Mouse (Mus musculus) frontal cortex, adult (tissue): ENCODE measurements around the gene Srp68.

Experiments
- ATAC-seq: cut with Nextera tagmentation; 2 replicates; pipeline ENCODE4 v1.9.2; 2017; ENCODE audit warnings: mild to moderate bottlenecking, moderate library complexity, mixed read lengths; ENCODE audit not compliant: low TSS enrichment

Gene Srp68

GRCm38 (mm10) chr11:116209257-116209656, 64.8 kb downstream of the Srp68 start:
- no peak for ATAC-seq

DNA sequence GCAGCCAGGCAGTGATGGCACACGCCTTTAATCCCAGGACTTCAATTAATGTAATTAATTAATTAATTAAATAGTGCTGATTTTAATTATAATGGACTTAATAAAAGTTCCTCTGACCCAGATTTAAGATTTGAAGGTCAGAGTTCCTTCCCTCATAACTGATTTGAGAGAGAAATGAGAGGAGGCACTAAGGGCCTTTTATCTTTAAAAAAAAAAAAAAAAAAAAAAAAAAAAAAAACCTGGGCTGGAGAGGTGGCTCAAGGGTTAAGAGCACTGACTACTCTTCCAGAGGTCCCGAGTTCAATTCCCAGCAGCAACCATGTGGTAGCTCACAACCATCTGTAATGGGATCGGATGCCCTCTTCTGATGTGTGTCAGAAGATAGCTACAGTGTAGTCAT, 65.4 kb downstream of the Srp68 start:
- no peak for ATAC-seq

DNA sequence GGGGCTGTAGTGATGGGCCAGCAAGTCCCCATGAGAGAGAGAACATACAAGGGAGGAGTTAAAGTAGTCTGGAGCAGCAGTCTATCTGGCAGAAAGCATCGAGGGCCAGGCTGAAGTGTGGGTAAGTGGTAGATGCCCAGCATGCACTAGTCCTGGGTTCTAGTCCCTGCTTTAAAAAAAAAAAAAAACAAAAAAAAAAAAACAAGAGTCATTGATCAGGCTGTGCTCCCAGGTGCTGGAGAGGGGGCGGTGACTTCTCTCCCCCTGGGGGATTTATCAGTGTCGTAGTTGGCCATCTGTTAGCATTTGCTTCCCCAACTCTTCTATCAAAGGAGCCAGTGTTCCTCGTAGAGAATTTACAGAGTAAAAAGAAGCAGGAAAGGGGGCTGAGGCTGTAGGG, 67.3 kb downstream of the Srp68 start:
- no peak for ATAC-seq

- ATAC-seq = no peak
These were observed 70.9 kb downstream of the Srp68 start for GRCm38 (mm10) chr11:116203150-116203549.

GRCm38 (mm10) chr11:116201151-116201550, 72.9 kb downstream of the Srp68 start:
- no peak for ATAC-seq

- ATAC-seq = peak; percentile 94
These were observed 75.1 kb downstream of the Srp68 start, which contains the start of the genes Ten1 and Acox1 for GRCm38 (mm10) chr11:116198639-116199531. TSS of gene Ten1 (plus strand) at chr11:116198855. TSS of gene Acox1 (minus strand) at chr11:116199045.

- peak; percentile 6; the same call in 1 of the 2 replicates for ATAC-seq
These were observed 75.9 kb downstream of the Srp68 start for GRCm38 (mm10) chr11:116198132-116198531.

DNA sequence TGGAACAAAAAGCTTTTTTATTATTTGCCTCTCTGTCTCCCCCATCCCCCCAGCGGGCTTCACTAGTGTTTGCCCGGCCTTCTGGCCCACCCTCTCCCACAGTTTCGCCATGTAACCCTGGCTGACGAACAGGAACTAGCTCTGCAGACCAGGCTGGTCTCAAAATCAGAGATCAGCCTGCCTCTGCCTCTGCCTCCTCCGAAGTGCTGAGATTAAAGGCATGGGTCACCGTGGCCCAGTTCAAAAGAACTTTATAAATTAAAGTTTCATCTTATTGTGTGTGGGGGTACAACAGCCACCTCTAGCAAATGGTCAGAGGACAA, 76.5 kb downstream of the Srp68 start:
- no peak for ATAC-seq

DNA sequence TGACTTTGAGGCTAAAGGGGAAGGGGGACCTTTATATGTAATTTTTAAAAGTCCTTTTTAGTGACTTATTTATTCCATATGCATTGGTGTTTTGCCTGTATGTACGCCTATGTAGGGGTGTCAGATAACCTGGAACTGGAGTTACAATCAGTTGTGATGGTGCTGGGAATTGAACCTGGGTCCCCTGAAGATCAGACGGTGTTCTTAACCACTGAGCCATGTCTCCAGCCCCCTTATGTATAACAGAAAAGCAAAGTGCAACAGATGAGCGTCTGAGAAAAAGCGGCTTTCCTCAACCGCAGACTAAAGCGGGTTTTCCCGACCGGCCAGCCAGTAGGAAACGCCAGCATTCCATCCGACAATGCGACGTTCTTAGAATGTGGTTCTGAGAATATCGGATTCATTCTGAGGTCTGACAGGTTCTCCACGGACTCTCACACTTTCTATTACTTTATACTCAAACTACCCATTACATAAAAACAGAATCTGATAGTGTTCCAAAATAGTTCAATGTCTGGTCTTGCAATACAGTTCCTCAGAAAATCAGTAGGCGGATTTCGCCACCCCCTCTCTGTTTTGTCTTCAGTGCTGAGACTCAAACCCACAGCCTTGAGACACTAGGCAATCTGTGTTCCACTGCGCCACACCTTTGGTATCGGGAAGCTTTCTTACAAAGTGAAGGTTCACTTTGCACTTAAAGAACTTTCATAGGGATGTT, 77.0 kb downstream of the Srp68 start:
- no peak for ATAC-seq

DNA sequence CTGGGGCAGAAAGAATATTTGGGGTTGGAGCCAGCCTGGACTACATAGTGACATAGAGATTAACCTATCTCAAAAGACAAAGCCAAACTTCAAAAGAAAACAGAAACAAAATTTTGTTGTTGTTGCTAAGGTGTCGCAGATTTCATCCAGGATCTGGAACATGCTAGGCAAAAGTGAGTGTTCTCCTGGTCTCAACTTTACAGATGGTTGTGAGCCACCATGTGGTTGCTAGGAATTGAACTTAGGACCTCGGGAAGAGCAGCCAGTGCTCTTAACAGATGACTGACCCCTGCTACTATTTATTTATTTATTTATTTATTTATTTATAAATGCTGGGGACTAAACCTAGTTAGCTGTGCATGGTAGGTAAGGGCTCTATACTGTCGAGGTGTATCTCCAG, 77.7 kb downstream of the Srp68 start:
- ATAC-seq = no peak

DNA sequence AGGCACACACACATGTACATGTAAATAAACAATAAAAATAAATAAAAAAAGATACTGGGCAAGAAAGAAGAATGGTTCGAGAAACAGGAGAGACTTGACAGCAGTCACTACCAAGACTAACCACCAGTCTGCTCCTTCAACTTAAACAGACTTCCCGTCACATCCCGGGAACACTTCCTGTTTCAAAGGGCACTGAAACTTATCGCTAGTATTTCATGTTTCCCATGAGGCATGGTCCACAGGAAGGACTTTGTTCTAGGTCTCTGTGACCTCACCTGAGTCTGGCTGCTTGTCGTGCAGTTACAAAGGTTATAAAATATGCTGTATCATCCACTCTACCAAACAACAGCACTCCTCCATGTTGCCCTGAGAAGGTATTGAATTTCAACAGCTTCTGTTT, 78.8 kb downstream of the Srp68 start:
- ATAC-seq = no peak
